Mouse (Mus musculus) naive thymus-derived CD4-positive, alpha-beta T cell, adult 2 months (primary cell): Measurements from ENCODE around the gene AC170998.1.
A peak's percentile ranks its signal among the peaks of the same experiment; 100 is the strongest.
"Not testable (repeated sequence)": the region's sequence is repeated elsewhere in the genome, so short reads cannot be mapped to it uniquely, and the experiment has no call there.

Experiments used
- DNase-seq: peaks from one replicate; pipeline ENCODE4 v3.0.0-alpha.2; 2011; ENCODE audit warnings: low read depth

The AC170998.1 gene

DNA sequence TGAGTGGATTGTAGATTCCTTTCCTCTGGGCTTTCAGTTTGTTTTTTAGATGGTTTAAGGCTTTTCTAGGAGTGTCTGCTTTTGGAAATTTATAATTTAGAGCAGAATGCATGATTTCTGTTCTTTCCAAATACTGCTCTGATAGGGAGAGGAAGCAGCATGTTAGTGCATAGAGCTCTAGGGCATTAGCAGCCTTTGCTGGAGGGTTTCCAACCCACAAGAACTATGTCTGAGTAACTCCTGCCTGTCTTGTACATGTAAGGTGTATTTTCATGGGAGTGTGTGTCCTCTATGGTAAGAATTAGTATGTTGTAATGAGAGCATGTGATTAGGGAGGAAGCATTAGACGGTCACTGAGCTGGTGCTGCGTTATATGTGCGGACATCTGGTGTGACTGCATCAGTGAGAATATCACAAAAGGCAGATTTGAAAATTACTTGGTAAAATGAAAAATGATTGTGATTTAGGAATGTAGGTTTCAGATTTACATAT, 18.7 kb upstream of the AC170998.1 start:
- DNase-seq: no peak

GRCm38 (mm10) chr17:28707816-28708215, 18.1 kb upstream of the AC170998.1 start:
- no peak for DNase-seq

DNA sequence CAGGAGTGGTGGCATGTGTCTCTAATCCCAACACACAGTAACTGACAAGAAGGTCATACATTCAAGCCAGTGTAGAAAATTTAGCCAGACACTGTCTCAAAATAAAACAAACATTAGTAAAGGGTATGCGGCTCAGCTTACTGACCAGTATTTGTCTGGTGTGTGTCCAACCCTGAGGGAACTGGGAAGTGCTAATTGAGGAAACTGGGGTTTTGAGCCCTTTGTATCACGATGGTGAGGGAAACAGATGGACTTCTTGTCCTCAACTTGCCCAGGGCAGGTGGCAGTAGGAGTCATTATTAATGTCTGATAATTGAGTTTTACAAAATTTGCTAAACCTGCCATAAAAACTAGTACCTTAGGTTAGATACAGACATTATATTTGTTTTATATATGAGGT, 16.9 kb upstream of the AC170998.1 start:
- DNase-seq: no peak

GRCm38 (mm10) chr17:28709552-28710290, 16.2 kb upstream of the AC170998.1 start:
- no peak for DNase-seq

DNA sequence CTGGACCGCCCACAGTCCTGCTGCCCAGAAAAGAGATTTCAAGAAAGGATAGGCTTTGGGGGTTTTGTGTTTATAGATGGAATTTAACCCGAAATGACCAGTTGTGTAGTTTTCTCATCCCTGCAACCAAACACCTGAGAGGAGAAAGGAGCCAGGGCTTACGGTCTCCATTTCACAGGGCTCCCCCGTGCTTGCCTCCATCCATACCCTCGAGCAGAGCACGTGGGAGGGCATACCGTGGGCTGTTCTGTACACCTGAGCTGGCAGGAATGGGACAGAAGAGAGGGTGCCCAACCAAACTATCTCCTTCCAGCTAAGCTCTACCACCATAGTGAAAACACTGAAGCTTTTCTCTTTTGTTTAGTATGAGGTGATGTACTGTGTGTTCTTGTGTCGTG, 15.6 kb upstream of the AC170998.1 start:
- no peak for DNase-seq

GRCm38 (mm10) chr17:28711237-28711636, 14.6 kb upstream of the AC170998.1 start:
- no peak for DNase-seq

DNA sequence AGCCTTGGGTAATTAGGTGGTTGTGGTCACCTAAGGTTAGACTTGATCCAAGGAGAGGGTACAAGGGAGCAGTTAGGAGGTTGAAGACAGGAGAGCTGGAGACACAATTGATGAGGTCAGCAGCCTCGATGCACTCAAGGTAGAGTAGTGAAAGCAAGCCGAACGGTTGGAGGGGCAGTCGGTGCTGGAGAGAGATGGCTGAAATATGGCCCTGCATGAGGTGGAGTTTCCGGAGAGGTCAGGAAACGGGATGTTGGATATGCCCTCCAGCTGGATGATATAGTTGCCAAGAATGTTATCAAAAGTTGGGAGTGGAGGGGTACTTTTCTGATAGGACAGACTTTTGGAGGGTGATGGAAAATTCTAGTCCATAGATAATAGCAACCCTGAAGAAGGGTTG, 13.6 kb upstream of the AC170998.1 start:
- no peak for DNase-seq

DNA sequence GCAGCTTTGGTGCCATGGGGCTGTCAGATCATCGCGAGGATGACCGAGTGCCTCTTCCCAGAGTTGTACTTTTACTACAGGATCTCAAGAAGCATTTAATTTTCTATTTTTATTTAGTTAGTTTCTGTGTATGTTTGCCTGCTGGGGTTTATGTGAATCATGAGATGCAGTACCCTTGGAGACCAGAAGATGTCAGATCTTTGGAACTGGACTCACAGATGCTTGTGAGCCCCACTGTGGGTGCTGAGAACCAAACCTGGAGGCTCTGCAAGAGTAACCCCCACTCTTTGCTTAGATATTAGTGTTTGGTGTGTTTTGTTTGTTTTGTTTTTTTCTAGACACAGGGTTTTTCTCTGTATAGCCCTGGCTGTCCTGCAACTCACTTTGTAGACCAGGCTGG, 11.9 kb upstream of the AC170998.1 start:
- DNase-seq: no peak

GRCm38 (mm10) chr17:28715832-28716548, 9.9 kb upstream of the AC170998.1 start:
- no peak for DNase-seq

- no peak for DNase-seq
Measured at GRCm38 (mm10) chr17:28717535-28717934, 8.3 kb upstream of the AC170998.1 start.

DNA sequence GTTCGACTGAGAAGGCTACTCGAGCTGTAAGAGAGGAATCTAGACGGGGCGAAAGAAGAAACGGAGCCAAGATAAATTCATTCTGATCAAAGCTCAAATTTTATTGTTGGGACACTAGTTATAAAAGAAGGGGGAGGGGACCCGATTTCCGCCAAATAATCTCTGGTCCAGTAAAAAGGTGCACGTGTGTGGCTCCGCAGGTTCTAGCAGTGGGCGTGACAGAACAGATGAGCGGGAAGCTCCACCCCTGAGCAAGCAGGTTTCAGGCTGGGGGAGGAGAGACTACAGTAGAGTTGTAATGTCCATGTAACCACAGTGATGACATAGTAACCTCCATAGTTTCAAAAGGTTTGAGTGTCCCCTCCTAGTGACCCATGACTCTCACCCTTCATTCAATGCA, 1.6 kb downstream of the AC170998.1 start:
- not testable (repeated sequence) for DNase-seq

GRCm38 (mm10) chr17:28735317-28736105, 9.6 kb downstream of the AC170998.1 start:
- DNase-seq: no peak

- DNase-seq: peak; percentile 25
Measured at GRCm38 (mm10) chr17:28736486-28736885, 10.6 kb downstream of the AC170998.1 start.

DNA sequence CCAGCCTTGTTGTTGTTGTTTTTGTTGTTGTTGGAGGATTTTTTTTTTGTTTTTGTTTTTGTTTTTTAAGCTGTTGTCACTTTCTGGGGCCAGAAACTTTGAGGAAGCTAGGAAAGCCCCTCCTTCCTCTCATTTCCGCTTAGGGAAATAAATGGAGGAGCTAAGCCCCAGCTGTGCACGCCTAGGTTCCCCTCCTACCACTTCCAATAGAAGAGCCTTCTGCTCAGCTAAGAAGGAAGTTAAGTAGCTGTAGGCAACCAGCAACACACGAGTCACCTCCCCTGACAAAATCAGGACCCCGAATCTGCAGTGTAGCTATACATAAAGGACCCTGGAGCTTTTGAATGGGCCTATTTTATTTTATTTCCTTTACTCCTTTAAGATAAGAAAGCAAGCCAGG, 12.1 kb downstream of the AC170998.1 start:
- DNase-seq: no peak

DNA sequence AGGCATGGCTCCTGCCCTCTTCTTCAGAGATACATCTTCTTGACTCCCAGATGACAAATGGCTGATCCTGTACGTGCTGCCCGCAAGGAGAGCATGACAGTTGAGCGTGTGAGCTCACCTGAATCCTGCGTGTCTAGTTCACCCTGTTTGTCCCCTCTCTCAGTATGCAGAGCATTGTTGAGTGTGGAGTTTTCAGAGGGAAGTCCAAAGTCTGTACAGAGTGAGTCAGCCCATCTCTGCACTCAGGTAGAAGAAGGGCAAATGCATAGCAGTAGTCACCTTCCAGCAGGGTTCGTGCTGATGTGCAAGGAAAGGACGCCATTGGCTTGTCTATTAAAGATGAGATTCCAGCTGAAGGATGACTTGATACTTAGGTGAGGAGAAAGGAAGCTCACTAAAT, 13.4 kb downstream of the AC170998.1 start:
- no peak for DNase-seq

DNA sequence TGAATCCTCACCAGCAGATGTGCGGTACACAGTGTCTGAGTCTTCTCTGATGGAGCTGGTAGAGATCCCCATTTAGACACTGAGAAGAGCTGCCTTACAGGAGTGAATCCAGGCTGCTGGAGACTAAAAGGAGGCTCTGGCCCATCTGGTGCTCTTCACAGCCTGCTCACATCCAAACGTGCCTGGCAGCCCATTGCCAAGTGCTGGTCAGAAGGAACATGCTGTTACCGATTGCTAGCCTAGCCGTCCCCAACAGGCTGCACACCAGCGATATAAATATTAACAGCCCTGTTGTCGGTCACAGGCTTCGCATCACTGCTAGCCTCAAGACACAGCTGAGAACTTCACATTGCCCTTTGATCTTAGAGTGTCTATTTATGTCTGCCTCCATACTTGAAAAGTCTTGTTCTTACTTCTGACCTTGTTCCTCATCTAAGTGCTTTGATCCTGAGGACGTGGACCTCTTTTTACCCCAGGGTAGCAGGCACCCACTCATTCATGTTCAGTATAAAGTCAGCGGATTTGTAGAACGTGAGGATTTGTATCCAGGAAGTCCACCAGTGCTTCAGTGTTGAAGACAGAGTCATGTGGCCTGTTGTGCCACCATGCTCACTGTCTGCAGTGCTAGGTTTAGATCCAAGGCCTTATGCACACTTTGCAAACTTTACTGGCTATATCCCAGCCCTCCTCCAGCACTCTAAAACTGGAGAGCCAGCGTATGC, 17.4 kb downstream of the AC170998.1 start:
- no peak for DNase-seq

DNA sequence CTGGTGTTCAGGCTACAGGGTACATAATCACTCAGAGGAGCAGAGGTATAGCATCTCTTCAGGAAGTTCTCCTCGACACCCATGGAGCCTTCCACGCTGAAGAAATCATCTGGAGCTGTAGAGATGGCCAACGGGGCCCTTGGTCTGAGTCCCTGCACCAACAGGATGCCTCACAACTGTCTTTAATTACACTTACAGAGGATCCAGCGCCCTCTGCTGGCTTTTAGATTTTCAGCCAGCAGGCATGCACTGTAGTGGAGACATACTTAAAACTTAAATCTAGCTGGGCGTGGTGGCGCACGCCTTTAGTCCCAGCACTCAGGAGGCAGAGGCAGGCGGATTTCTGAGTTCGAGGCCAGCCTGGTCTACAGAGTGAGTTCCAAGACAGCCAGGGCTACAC, 18.0 kb downstream of the AC170998.1 start:
- peak; percentile 56 for DNase-seq

GRCm38 (mm10) chr17:28745773-28746172, 19.9 kb downstream of the AC170998.1 start:
- DNase-seq: no peak

- no peak for DNase-seq
Measured at GRCm38 (mm10) chr17:28748001-28748400, 22.1 kb downstream of the AC170998.1 start.

- no peak for DNase-seq
Measured at GRCm38 (mm10) chr17:28750580-28750979, 24.7 kb downstream of the AC170998.1 start.

- no peak for DNase-seq
Measured at GRCm38 (mm10) chr17:28756447-28756846, 30.6 kb downstream of the AC170998.1 start.

DNA sequence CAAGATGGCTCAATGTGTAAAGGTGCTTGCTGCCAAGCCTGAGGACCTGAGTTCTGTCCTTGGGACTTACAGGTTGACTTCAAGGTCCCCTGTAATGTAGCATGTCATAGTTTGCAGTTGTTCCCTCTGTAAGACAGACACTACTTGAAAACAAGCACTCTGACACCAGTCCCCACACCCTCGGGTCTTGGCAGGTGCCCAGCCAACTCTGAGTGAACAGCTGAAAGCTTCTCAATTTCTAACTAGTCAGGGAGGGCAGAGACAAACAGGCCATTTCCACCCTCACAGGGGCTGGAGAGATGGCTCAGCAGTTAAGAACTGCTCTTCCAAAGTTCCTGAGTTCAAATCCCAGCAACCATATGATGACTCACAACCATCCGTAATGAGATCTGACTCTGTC, 31.6 kb downstream of the AC170998.1 start:
- no peak for DNase-seq
